Mouse (Mus musculus): Measurements from ENCODE around the gene Vmn1r82.

Gene Vmn1r82

GRCm38 (mm10) chr7:12300130-12300529, at the start of gene Vmn1r82:
Vmn1r82 (plus strand) TSS chr7:12300430.
- in situ Hi-C loops (cut with MseI, MboI) = no loop called here

- in situ Hi-C loops (cut with MseI, MboI) = no loop called here
Observed at GRCm38 (mm10) chr7:12268169-12268568, 32.1 kb upstream of the Vmn1r82 start, which contains the start of gene Vmn1r81. Vmn1r81 (minus strand) TSS chr7:12268269.

GRCm38 (mm10) chr7:12329381-12329780, 29.2 kb downstream of the Vmn1r82 start, which contains the start of gene Vmn1r83:
Vmn1r83 (minus strand) TSS chr7:12329481.
- in situ Hi-C loops (cut with MseI, MboI) = no loop called here
